Mouse (Mus musculus) thymus, adult 2 months (tissue): ENCODE data around the gene Safb2.
A peak's percentile ranks its signal among the peaks of the same experiment; 100 is the strongest.

Experiments used
- CTCF ChIP-seq: fragments of 200-500 bp; IDR thresholded peaks from 2 replicates; pipeline ENCODE4 v1.5.1; 2012; ENCODE audit warnings: mild to moderate bottlenecking, control low read depth, low read length, moderate library complexity, borderline replicate concordance; ENCODE audit not compliant: control insufficient read depth, poor library complexity, insufficient read depth; ENCODE audit errors: extremely low read depth
- POLR2A ChIP-seq: fragments of 200-500 bp; IDR thresholded peaks from 2 replicates; pipeline ENCODE4 v1.6.1; 2012; ENCODE audit warnings: mild to moderate bottlenecking, low read length, control low read depth, moderate library complexity; ENCODE audit not compliant: control insufficient read depth, poor library complexity, insufficient read depth; ENCODE audit errors: extremely low read depth

DNA sequence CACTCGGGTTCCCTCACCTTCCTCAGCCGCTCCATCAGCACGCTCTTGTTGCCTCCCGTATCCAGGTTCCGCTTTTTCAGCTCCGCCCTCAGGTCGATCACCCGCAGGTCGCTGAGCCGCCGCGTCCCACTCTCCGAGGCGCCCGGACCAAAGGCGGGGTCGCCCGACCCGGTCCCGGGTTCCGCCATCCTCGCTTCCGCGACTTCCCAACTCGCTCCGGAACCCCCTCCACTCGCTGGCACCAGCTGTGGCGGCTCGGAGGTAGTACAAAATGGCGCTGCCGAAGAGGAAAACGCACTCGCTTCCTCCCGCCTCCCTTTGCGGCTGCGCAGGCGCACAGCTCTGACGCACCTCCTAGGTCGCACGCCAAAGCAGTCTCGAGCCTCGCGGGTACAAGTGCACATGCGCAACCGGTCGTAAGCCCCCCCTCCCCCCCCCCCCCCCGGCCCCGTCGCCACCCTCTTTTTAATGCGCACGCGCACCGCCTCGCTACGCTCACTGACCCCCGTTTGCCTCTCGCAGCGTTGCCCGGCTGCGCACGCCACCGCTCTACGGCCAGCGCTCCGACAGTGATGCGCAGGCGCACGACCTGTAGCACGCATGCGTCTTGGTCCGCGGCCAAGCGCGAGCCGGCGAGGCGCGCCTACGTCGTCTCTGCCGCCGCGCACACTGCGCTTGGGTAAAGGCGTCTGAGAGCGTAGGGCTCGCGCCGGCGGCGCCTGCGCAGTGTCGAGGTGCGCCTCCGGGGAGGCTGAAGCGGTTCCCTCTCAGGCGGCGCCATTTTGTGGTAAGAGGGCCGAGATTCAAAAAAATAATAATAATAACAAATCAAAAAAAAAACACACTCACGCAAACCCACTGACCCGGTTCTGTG, at the start of gene Safb2, which contains the start of gene Safb:
- TF ChIP-seq POLR2A (peak; percentile 81), CTCF (peak; percentile 53; the same call in 1 of the 2 replicates)
